Mouse (Mus musculus) layer of hippocampus, adult 9-11 months (tissue): ENCODE measurements around the gene Pax2.

ENCODE experiments used
- DNase-seq: peaks from one replicate; pipeline ENCODE4 v3.0.0; 2022

The Pax2 gene

GRCm38 (mm10) chr19:44755693-44756420, at the start of gene Pax2:
Pax2 (plus strand) TSS chr19:44756045.
- DNase-seq = no peak

GRCm38 (mm10) chr19:44708885-44709284, 47.0 kb upstream of the Pax2 start:
- no peak for DNase-seq

- DNase-seq = no peak
Observed at GRCm38 (mm10) chr19:44716731-44717600, 38.9 kb upstream of the Pax2 start.

- no peak for DNase-seq
Observed at GRCm38 (mm10) chr19:44719292-44720193, 36.3 kb upstream of the Pax2 start.

- DNase-seq = no peak
Observed at GRCm38 (mm10) chr19:44720194-44720521, 35.7 kb upstream of the Pax2 start.

- DNase-seq = no peak
Observed at GRCm38 (mm10) chr19:44723611-44724440, 32.0 kb upstream of the Pax2 start.

GRCm38 (mm10) chr19:44725951-44726791, 29.7 kb upstream of the Pax2 start:
- no peak for DNase-seq

GRCm38 (mm10) chr19:44734116-44734515, 21.7 kb upstream of the Pax2 start:
- DNase-seq = no peak

- DNase-seq = no peak
Observed at GRCm38 (mm10) chr19:44734682-44735081, 21.2 kb upstream of the Pax2 start.

GRCm38 (mm10) chr19:44740300-44740699, 15.5 kb upstream of the Pax2 start:
- DNase-seq = no peak

GRCm38 (mm10) chr19:44741091-44741763, 14.6 kb upstream of the Pax2 start:
- DNase-seq = no peak

GRCm38 (mm10) chr19:44741764-44742127, 14.1 kb upstream of the Pax2 start:
- no peak for DNase-seq

GRCm38 (mm10) chr19:44742131-44743020, 13.5 kb upstream of the Pax2 start:
- DNase-seq = no peak

GRCm38 (mm10) chr19:44743021-44743415, 12.8 kb upstream of the Pax2 start:
- DNase-seq = no peak

- no peak for DNase-seq
Observed at GRCm38 (mm10) chr19:44743961-44744520, 11.8 kb upstream of the Pax2 start.

- DNase-seq = no peak
Observed at GRCm38 (mm10) chr19:44745741-44746140, 10.1 kb upstream of the Pax2 start.

GRCm38 (mm10) chr19:44746541-44747024, 9.3 kb upstream of the Pax2 start:
- DNase-seq = no peak

- no peak for DNase-seq
Observed at GRCm38 (mm10) chr19:44747471-44747870, 8.4 kb upstream of the Pax2 start.

GRCm38 (mm10) chr19:44748271-44748670, 7.6 kb upstream of the Pax2 start:
- no peak for DNase-seq
